Mouse (Mus musculus) layer of hippocampus, postnatal 36 days (tissue): ENCODE measurements around the gene Fam3c. TPM values are rescaled to one million over a fixed set of nuclear protein-coding genes. Genes with fewer than 3 reads are reported as not detected.

Experiments
- DNase-seq, 2 experiments: peaks; one replicate each; pipeline ENCODE4 v3.0.0; 2022
- total RNA-seq, 2 experiments: library from RNA; stranded (reverse); gene quantifications; 2 replicates each; pipeline ENCODE4 v1.2.3; 2021

Fam3c gene
- total RNA-seq: 10 to 100 TPM; 59.9 to 65.1 TPM

GRCm38 (mm10) chr6:22356086-22356507 is at the start of gene Fam3c:
TSS of gene Fam3c (minus strand) at chr6:22356243.
- DNase-seq: peak; percentile 93

GRCm38 (mm10) chr6:22405021-22405420 is 49.0 kb upstream of the Fam3c start:
- no peak for DNase-seq

- DNase-seq: no peak
Measured at GRCm38 (mm10) chr6:22403736-22404135, 47.7 kb upstream of the Fam3c start.

- DNase-seq: no peak
Measured at GRCm38 (mm10) chr6:22403317-22403716, 47.3 kb upstream of the Fam3c start.

- DNase-seq: no peak
Measured at GRCm38 (mm10) chr6:22402548-22403164, 46.6 kb upstream of the Fam3c start.

GRCm38 (mm10) chr6:22402037-22402436 is 46.0 kb upstream of the Fam3c start:
- no peak for DNase-seq

GRCm38 (mm10) chr6:22398079-22398774 is 42.2 kb upstream of the Fam3c start:
- no peak for DNase-seq

- DNase-seq: no peak
Measured at GRCm38 (mm10) chr6:22395207-22395606, 39.2 kb upstream of the Fam3c start.

GRCm38 (mm10) chr6:22390654-22391365 is 34.8 kb upstream of the Fam3c start:
- DNase-seq: peak in 1 of 2 experiments; percentile 7

- no peak for DNase-seq
Measured at GRCm38 (mm10) chr6:22385254-22385870, 29.3 kb upstream of the Fam3c start.

GRCm38 (mm10) chr6:22380269-22380668 is 24.2 kb upstream of the Fam3c start:
- no peak for DNase-seq

- no peak for DNase-seq
Measured at GRCm38 (mm10) chr6:22379831-22380230, 23.8 kb upstream of the Fam3c start.

GRCm38 (mm10) chr6:22378462-22378861 is 22.4 kb upstream of the Fam3c start:
- no peak for DNase-seq

- DNase-seq: no peak
Measured at GRCm38 (mm10) chr6:22374791-22375190, 18.7 kb upstream of the Fam3c start.

- DNase-seq: no peak
Measured at GRCm38 (mm10) chr6:22373476-22373875, 17.4 kb upstream of the Fam3c start.

- no peak for DNase-seq
Measured at GRCm38 (mm10) chr6:22366977-22367376, 10.9 kb upstream of the Fam3c start.

- DNase-seq: no peak
Measured at GRCm38 (mm10) chr6:22363590-22363989, 7.5 kb upstream of the Fam3c start.

GRCm38 (mm10) chr6:22361941-22362340 is 5.9 kb upstream of the Fam3c start:
- DNase-seq: no peak

GRCm38 (mm10) chr6:22359019-22359418 is 3.0 kb upstream of the Fam3c start:
- DNase-seq: no peak

GRCm38 (mm10) chr6:22357351-22357750 is 1.3 kb upstream of the Fam3c start:
- no peak for DNase-seq

GRCm38 (mm10) chr6:22355396-22356085 is 502 bp downstream of the Fam3c start:
- no peak for DNase-seq

GRCm38 (mm10) chr6:22354675-22355074 is 1.4 kb downstream of the Fam3c start:
- DNase-seq: no peak
